Mouse (Mus musculus) lung, embryonic 14.5 days (tissue): ENCODE measurements around the gene Spef2. TPM values are rescaled to one million over a fixed set of nuclear protein-coding genes. Genes with fewer than 3 reads are reported as not detected.
"Not testable (repeated sequence)": the region's sequence is repeated elsewhere in the genome, so short reads cannot be mapped to it uniquely, and the experiment has no call there.

ENCODE experiments used
- ATAC-seq: fragments of 200-750 bp; cut with Nextera tagmentation; 2 replicates; pipeline ENCODE4 v1.8.0; 2017; ENCODE audit warnings: mild to moderate bottlenecking, moderate TSS enrichment, moderate library complexity; ENCODE audit not compliant: insufficient read depth
- DNase-seq: peaks from one replicate; pipeline ENCODE4 v3.0.0-alpha.2; 2015
- H3K27ac ChIP-seq: fragments of 300-500 bp; sonication (generic); 2 replicates; pipeline ENCODE4 v1.5.1; 2014; ENCODE audit warnings: low read depth, mild to moderate bottlenecking, moderate library complexity
- H3K27me3 ChIP-seq: fragments of 300-500 bp; sonication (generic); 2 replicates; pipeline ENCODE4 v1.6.1; 2014; ENCODE audit warnings: low read length, control low read depth; ENCODE audit not compliant: insufficient read depth
- H3K36me3 ChIP-seq: fragments of 300-500 bp; sonication (generic); 2 replicates; pipeline ENCODE4 v1.6.1; 2014; ENCODE audit warnings: control low read depth; ENCODE audit not compliant: insufficient read depth
- H3K4me1 ChIP-seq: fragments of 300-500 bp; sonication (generic); 2 replicates; pipeline ENCODE4 v1.6.1; 2014; ENCODE audit warnings: antibody characterized with exemption, control low read depth; ENCODE audit not compliant: insufficient read depth
- H3K4me2 ChIP-seq: fragments of 300-500 bp; sonication (generic); 2 replicates; pipeline ENCODE4 v1.6.1; 2014; ENCODE audit warnings: mild to moderate bottlenecking
- H3K4me3 ChIP-seq: fragments of 300-500 bp; sonication (generic); 2 replicates; pipeline ENCODE4 v1.5.1; 2014; ENCODE audit warnings: low read depth, low read length
- H3K9ac ChIP-seq: fragments of 300-500 bp; sonication (generic); 2 replicates; pipeline ENCODE4 v1.6.1; 2014
- H3K9me3 ChIP-seq: fragments of 300-500 bp; sonication (generic); 2 replicates; pipeline ENCODE4 v1.6.1; 2016; ENCODE audit warnings: low read depth, low read length, control low read depth
- CTCF ChIP-seq: IDR thresholded peaks from 2 replicates; pipeline ENCODE4 v1.5.1; 2016; ENCODE audit warnings: antibody characterized with exemption, low read depth
- WGBS: fragments of 180-500 bp; shearing (Covaris S2); extraction: QIAGEN DNeasy Blood & Tissue Kit; methylation state at CpG from one replicate; pipeline ENCODE4 v1.1.7; 2014; 5-methylcytosine and 5-hydroxymethylcytosine counted together
- polyA plus RNA-seq: library from polyadenylated mRNA; unstranded; fragments of >200 nt; fragmentation: Nextera tagmentation; extraction: Ambion mirVana; gene quantifications from 2 replicates; pipeline ENCODE4 v1.2.1, GENCODE M21; 2014

The Spef2 gene
- polyA plus RNA-seq, result 0.09 and 0.35 TPM in 2 replicates

- no peak within 1 kb of the TSS for H3K27ac ChIP-seq
- H3K4me1 ChIP-seq, result no peaks in the 10 kb centered on the region
- ATAC-seq (peak; percentile 95), DNase-seq (peak; percentile 77)
- no peaks in the 10 kb centered on the region for H3K9me3 ChIP-seq
- 25% methylated on average over 16 of the region's 16 CpGs for WGBS
- no peak within 1 kb of the TSS for H3K9ac ChIP-seq
- no peaks in the 10 kb centered on the region for H3K27me3 ChIP-seq
- no peaks in the 10 kb centered on the region for H3K36me3 ChIP-seq
- peak; percentile 33; the same call in 1 of the 2 replicates for TF ChIP-seq CTCF
- H3K4me3 ChIP-seq, result peak within 1 kb of the TSS; percentile 23
- H3K4me2 ChIP-seq, result peak within 1 kb of the TSS; percentile 48
These were observed at the start of gene Spef2 for GRCm38 (mm10) chr15:9748359-9749102. TSS of gene Spef2 (minus strand) at chr15:9748868.

- ATAC-seq, result no peak
- H3K9ac ChIP-seq, result no peak overlapping the region
- TF ChIP-seq CTCF, result no peak
These were observed 45.5 kb upstream of the Spef2 start for GRCm38 (mm10) chr15:9794131-9794530.

GRCm38 (mm10) chr15:9788245-9789030 is 39.8 kb upstream of the Spef2 start:
- Histone ChIP-seq H3K27me3 (no peaks in the 10 kb centered on the region), H3K27ac (no peak overlapping the region), H3K36me3 (no peaks in the 10 kb centered on the region), H3K9ac (no peak overlapping the region), H3K4me2 (no peak overlapping the region), H3K4me3 (no peak overlapping the region), H3K9me3 (no peaks in the 10 kb centered on the region), H3K4me1 (no peaks in the 10 kb centered on the region)
- TF ChIP-seq CTCF, result no peak
- no peak for DNase-seq
- ATAC-seq, result no peak
- 27% methylated on average over 3 of the region's 3 CpGs for WGBS

More at GRCm38 (mm10) chr15:9794131-9794530, 45.5 kb upstream of the Spef2 start:
- H3K27me3 ChIP-seq, result no peaks in the 10 kb centered on the region
- H3K4me2 ChIP-seq, result no peak overlapping the region
- DNase-seq, result no peak
- no peaks in the 10 kb centered on the region for H3K36me3 ChIP-seq
- 77% methylated on average over 3 of the region's 3 CpGs for WGBS
- H3K9me3 ChIP-seq, result no peaks in the 10 kb centered on the region
- no peak overlapping the region for H3K27ac ChIP-seq
- no peaks in the 10 kb centered on the region for H3K4me1 ChIP-seq
- no peak overlapping the region for H3K4me3 ChIP-seq

DNA sequence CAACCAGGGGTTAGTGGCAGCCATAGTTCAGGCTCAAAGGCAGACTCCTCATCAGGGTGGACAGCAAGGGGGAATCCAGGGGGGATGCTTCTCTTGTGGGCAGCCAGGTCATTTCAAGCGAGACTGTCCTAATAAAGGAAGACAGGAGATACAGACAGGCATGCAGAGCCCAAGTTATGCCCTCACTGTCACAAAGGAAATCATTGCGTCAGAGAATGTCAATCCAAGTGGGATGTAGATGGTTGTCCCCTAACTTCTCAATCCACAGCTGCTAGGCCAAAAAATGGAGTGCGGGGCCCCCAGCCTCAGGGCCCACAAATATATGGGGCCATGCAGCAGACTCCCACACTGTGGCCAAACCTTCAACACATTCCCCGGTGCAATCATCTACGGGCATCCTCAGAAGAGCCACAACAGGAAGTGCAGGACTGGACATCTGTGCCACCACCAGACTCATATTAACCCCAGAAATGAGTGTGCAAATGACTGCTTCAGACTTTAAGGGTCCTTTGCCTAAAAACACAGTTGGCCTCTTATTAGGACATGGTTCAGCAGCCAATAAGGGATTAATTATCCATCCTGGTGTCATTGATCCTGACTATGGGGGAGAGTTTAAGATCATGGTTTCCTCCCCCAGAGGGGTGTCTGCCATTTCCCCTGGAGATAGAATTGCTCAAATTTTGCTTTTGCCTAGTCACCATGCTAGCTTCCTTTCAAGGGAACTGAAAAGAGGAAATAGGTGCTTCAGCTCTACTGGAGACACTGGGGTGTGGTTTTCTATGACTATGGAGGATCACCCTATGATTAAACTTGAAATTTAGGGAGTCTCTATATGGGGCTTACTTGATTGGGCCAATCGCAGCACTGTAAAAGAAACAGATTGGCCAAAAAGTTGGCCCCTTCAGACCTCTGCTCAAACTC is 25.8 kb upstream of the Spef2 start:
- H3K4me1 ChIP-seq, H3K36me3 ChIP-seq, H3K9ac ChIP-seq, H3K4me3 ChIP-seq, H3K27ac ChIP-seq, H3K4me2 ChIP-seq, H3K9me3 ChIP-seq, DNase-seq, H3K27me3 ChIP-seq, ATAC-seq: not testable (repeated sequence)
- 91% methylated on average over 6 of the region's 6 CpGs for WGBS

DNA sequence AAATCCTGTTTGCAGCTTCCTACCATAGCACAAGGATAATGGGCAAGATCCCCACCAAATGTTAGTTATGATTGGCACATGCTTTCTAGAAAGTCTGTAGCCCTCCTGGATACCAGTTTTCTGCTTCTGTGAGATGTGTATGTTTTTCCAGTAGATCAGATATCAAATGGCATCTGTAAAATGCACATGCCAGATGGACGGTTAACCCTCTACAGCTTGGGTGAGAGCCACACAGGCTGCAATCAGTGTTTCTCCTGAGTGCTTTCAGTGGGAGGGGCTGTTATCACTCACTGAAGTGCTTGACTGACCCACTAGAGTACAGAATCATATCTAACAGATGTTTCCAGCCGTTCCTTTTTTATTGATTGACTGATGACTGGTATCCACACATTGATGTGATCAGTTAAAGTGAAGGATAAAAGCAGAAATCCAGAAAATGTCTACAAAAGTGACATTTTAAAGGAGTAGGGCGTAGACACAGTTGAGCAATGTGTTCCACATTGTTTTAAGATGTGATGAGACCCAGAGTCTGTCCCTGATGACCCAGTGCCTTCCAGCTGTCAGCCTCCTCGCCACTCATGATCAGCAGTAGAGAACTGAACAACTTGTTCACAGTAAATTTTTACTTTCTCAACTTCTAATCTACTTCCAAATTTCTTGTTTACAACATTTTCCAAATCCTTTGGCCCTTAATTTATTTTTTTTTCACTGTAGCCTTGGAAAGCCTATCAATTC is 19.7 kb upstream of the Spef2 start:
- H3K4me2 ChIP-seq, result no peak overlapping the region
- TF ChIP-seq CTCF, result no peak
- H3K27me3 ChIP-seq, result no peaks in the 10 kb centered on the region
- H3K4me1 ChIP-seq, result no peaks in the 10 kb centered on the region
- DNase-seq, result peak; percentile 7
- H3K9me3 ChIP-seq, result no peaks in the 10 kb centered on the region
- H3K4me3 ChIP-seq, result no peak overlapping the region
- H3K36me3 ChIP-seq, result no peaks in the 10 kb centered on the region
- H3K9ac ChIP-seq, result no peak overlapping the region
- no peak overlapping the region for H3K27ac ChIP-seq
- WGBS, result 29% methylated on average over 4 of the region's 4 CpGs
- ATAC-seq, result no peak; the same call in 1 of the 2 replicates

GRCm38 (mm10) chr15:9767034-9767433 is 18.4 kb upstream of the Spef2 start:
- no peak overlapping the region for H3K9ac ChIP-seq
- no peak for DNase-seq

More at GRCm38 (mm10) chr15:9767034-9767433, 18.4 kb upstream of the Spef2 start:
- no peak for ATAC-seq
- no peaks in the 10 kb centered on the region for H3K9me3 ChIP-seq
- H3K27me3 ChIP-seq, result no peaks in the 10 kb centered on the region
- H3K36me3 ChIP-seq, result no peaks in the 10 kb centered on the region
- TF ChIP-seq CTCF, result no peak
- no peak overlapping the region for H3K4me2 ChIP-seq
- no peak overlapping the region for H3K27ac ChIP-seq
- no peaks in the 10 kb centered on the region for H3K4me1 ChIP-seq
- H3K4me3 ChIP-seq, result no peak overlapping the region
